Mouse (Mus musculus): Measurements from ENCODE around the gene Slc3a1. TPM values are rescaled to one million over a fixed set of nuclear protein-coding genes. Genes with fewer than 3 reads are reported as not detected.
A peak's percentile ranks its signal among the peaks of the same experiment; 100 is the strongest.

Slc3a1 gene
- total RNA-seq, 2 experiments from 2014 or later: 0.27 TPM; not detected in 1

- DNase-seq (ENCODE audit: low spot score in 2 of 2): peak in 1 of 2 experiments; percentile 25
These were observed 5.9 kb downstream of the Slc3a1 start for GRCm38 (mm10) chr17:85034068-85034467.

GRCm38 (mm10) chr17:85037855-85038254 lies 9.7 kb downstream of the Slc3a1 start:
- no peak for DNase-seq (ENCODE audit: low spot score in 2 of 2)

DNA sequence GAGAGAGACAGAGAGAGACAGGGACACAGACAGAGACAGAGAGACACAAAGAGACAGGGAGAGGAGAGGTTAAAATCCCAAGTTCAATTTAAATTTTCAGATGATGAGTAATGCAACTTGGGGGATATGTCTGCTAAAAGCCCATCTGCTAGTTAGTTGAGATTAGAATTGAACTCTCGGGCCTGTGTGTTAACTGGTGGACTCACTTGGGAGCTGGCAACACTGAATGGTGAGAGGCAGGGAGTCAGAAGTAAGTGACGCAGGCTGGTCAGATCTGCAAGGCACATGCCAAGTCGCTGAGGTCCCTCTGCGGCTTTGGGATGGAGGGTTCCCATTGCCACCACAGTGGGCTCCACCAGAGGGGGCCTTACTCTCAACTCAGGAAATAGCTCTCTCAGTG lies 10.1 kb downstream of the Slc3a1 start:
- no peak for DNase-seq (ENCODE audit: low spot score in 2 of 2)

- no peak for DNase-seq (ENCODE audit: low spot score in 2 of 2)
These were observed 10.6 kb downstream of the Slc3a1 start for GRCm38 (mm10) chr17:85038761-85039160.

GRCm38 (mm10) chr17:85040913-85041312 lies 12.7 kb downstream of the Slc3a1 start:
- DNase-seq (ENCODE audit: low spot score in 2 of 2): no peak

DNA sequence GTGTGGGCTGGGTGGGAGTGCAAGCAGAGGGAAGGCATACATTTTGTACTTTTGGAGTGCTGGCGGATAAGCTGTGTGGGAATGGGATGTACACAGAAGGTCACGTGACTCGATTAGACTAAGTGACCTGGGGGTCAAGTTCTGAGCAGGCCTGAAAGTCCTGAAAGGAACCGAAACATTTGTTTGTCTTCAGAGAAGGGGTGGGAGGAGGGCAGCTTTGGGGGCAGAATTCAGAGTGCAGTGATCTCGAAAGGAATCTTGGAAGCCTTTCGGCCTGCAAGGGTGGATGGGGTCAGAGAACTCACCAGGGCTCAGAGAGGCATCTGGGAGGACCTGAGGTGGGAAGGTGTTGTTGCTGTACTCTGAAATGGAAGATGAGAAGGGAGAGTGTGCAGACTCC lies 14.2 kb downstream of the Slc3a1 start:
- no peak for DNase-seq (ENCODE audit: low spot score in 2 of 2)

DNA sequence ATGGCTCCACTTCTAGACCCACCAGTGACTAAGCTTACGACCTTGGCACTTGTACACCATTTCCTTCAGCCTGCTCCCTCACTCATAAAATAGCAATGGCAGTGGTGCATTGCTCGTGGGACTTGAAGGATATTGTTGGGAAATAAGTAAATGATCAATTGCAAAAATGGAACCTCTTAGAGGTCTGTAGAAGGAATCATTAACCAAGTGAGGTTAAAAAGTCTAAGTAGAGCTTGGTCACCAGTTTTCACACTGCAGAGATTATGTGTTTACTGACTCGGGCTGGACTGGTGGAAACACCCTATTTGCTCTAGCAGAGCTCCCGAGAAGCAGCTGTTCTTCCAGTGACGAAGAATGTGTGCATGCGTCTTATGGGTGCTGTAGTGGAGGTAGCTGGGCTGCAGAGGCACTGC lies 15.2 kb downstream of the Slc3a1 start:
- no peak for DNase-seq (ENCODE audit: low spot score in 2 of 2)

DNA sequence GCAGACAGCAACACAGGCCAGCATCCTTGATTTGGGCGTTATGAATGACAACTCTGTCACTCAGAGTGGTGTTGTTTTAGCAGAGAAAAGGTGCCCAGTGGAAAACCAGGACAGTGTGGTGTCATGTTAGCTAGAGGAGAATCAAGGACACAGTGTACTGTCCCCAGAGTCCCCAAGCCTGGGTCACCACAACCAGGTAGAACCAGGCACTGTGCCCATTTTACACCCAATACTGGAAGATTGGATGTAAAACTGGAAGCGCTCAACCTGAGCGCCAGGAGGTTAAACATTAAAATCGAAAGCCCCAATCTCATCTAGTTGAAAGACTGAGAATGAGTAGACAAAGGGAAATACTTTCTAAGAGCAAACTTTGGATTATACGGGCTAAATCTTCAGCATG lies 16.3 kb downstream of the Slc3a1 start:
- DNase-seq (ENCODE audit: low spot score in 2 of 2): no peak

DNA sequence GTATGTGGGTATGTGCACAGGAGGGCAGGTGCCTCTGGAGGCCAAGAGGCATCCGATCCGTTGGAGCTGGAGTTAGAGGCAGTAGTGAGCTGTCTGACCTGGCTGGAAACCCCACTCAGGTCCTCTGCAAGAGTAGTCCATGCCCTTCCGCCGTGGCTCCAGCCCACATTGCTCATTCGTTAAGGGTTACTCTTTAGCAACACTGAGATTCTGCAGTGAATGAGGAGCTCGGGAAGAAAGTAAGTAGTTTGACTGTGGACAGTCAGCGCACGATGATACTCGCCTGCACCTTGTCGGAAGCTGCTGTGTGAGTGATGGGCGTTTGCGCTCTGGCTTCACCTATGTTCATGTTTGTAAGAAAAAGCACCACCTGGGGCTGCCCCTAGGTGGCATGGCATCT lies 17.0 kb downstream of the Slc3a1 start:
- DNase-seq (ENCODE audit: low spot score in 2 of 2): no peak

DNA sequence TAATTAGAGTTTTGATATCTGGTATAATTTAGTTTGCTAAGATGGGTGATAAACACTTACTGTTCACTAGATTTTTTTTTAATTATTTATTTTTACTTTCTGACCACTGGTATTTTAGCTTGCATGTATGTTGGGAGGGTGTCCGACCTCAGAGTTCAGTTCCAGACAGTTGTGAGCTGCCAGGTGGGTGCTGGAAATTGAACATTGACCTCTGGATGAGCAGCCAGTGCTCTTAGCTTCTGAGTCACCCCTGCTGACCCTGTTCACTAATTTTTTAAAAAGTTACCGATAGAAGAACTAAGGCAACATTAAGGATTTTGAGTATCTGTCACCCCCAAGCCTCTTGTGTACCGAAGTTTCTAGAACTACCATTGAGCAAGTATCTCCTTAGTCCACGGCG lies 20.2 kb downstream of the Slc3a1 start:
- DNase-seq (ENCODE audit: low spot score in 2 of 2): no peak

GRCm38 (mm10) chr17:85058276-85058675 lies 30.1 kb downstream of the Slc3a1 start:
- no peak for DNase-seq (ENCODE audit: low spot score in 2 of 2)

DNA sequence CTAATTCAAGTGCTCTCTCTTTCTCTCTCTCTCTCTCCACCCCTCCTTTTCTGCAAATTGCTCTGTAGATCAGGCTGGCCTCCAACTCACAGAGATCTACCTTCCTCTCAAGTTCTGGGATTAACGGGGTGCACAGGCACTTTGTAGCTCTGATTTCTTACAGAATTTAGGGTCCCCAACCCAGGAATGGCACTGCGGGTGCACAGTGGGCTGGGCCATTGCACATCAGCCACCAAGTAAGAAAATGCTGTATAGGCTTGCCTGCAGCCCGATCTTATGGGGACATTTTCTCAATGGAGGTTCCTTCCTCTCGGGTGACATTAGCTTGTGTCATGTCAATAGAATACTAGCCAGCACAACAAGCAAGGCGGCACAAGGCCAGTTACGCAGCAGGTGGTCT lies 31.0 kb downstream of the Slc3a1 start:
- no peak for DNase-seq (ENCODE audit: low spot score in 2 of 2)

GRCm38 (mm10) chr17:85063560-85063959 lies 35.4 kb downstream of the Slc3a1 start:
- DNase-seq (ENCODE audit: low spot score in 2 of 2): no peak

DNA sequence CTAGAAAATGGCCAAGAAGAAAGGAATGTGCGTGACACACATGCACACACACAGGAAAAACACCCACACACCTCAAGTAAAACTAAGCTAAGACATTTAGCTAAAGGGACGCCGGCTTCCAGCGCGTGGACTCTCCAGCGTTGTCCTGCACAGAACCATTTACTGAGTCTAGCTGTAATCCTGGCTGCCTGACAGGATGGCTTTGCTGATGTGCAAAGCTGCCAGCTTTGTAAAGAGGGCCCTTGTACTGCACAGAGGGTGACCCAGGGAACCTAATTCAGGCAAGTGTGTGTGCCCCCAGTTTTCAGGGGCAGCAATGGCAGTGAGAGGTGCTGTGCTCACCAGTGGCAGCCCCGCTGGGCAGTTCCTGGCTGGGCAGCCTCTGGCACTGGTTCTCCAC lies 39.2 kb downstream of the Slc3a1 start:
- DNase-seq (ENCODE audit: low spot score in 2 of 2): no peak

DNA sequence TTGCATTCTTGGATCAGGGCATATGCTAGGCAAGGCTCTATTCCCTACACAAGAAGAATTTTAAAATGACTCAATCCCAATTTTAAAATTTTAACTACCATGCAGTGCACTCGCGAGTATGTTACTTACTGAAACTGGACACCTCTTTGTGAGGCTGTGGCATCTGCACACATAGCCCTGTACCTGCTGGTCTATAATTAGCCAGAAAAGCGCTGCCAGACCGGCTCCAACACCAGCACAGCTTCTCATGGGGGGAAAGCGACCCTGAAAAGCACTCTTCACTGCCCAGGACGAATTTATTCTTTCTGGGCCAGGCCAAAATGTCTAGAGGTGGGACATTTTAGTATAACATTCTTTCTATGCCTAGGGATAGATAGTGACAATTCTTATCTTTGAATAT lies 42.5 kb downstream of the Slc3a1 start:
- no peak for DNase-seq (ENCODE audit: low spot score in 2 of 2)

- DNase-seq (ENCODE audit: low spot score in 2 of 2): no peak
These were observed 43.1 kb downstream of the Slc3a1 start for GRCm38 (mm10) chr17:85071088-85071775.

- DNase-seq (ENCODE audit: low spot score in 2 of 2): no peak
These were observed 44.2 kb downstream of the Slc3a1 start for GRCm38 (mm10) chr17:85072383-85072782.

- no peak for DNase-seq (ENCODE audit: low spot score in 2 of 2)
These were observed 45.0 kb downstream of the Slc3a1 start for GRCm38 (mm10) chr17:85073214-85073613.

DNA sequence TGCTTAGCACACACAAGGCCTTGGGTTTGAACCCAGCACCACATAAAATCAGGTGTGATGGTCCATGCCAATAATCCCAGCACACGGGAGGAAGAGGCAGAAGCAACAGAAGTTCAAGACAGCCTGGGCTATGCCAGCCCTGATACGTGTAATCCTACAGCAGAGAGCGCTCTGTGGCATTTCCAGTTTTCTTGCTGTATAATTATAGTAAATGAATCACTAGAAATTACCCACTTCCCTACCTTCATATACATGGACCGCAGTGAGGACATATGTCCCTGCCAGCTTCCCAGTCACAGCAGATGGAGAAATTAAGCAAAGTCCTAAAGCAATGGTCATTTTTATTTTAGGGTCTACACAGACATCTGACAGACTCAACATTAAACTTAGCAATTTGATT lies 45.9 kb downstream of the Slc3a1 start:
- DNase-seq (ENCODE audit: low spot score in 2 of 2): no peak

GRCm38 (mm10) chr17:85079276-85079675 lies 51.1 kb downstream of the Slc3a1 start:
- no peak for DNase-seq (ENCODE audit: low spot score in 2 of 2)

GRCm38 (mm10) chr17:85080781-85081180 lies 52.6 kb downstream of the Slc3a1 start:
- DNase-seq (ENCODE audit: low spot score in 2 of 2): no peak

DNA sequence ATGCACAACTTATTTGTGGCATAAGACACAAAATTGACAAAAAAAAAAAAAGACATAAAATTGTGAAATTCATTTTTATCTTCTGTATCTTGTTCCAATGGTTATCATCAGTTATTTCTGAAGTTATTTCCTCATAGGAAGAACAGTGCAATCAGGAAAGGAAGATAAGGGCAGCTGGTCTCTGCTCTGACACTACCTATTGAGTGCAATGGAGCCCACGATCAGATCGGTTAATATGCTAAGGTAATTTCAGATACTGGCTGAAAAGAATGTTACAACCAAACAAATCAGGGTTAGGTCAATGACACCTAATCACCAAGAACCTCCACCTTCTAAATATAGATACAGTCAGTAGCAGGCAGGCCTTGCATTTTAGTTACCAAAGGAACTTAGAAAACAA lies 57.2 kb downstream of the Slc3a1 start:
- no peak for DNase-seq (ENCODE audit: low spot score in 2 of 2)

DNA sequence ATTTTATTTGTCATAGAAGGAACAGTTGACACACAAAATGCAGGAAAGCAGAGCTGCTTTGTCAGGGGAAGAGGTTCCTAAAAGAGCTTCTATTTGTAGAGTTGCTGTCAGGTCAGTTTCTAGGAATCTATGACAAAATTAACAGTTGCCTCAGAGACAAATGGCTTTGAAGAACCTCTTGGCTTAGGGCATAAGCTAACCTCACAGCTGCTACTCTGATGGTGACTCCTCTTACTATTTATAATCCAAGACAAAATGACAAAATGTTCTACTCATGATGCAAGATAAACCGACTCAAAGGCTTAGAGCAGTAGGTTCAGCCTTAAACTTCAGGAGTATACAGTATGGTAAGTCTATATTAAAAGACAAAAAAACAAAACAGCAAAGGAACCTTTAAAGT lies 58.3 kb downstream of the Slc3a1 start:
- no peak for DNase-seq (ENCODE audit: low spot score in 2 of 2)

DNA sequence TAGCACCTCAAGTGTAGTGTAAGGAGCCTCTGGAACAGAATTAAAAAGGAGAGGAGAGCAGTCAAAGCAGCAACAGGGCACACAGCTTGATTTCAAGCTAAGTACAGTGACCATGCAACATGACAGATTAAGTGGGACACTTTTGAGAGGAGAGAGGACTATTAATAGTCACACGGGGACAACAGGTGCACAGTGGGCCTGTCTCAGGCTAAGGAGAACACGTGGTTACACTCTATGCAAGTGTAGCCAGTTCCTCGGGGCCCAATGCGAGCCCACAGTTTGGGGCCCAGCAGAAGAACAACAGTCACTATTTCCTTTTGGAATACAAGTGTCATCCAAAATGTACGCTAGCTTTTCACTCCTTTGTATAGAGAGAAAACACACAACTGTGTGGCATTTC lies 59.4 kb downstream of the Slc3a1 start:
- DNase-seq (ENCODE audit: low spot score in 2 of 2): no peak
